ENCODE assay signal across 19 mouse cellular contexts in genomic region chr16:37573061-37573460, GRCm38 (mm10). TPM values are rescaled to one million over a fixed set of nuclear protein-coding genes. Genes with fewer than 3 reads are reported as not detected.
DNase-seq lines count a peak whose midpoint lies in the region; TF ChIP-seq lines count a peak whose summit lies in the region.
"Had no signal": no experiment of that assay in that cellular context is flagged by ENCODE, and none has a peak within 500 bp of the region (broad histone marks: within the 10 kb centered on the region; RNA-seq: fewer than 3 reads in every experiment).

No protein-coding gene starts in this region.

- peaks cover 6% of the 10 kb centered on the region for H3K9me3 ChIP-seq in CH12.LX (replicated peaks; ENCODE audit: low read length)

- dilution Hi-C loops in CH12.LX (cut with MboI; ENCODE audit: extremely low pct_ligation_motif_present, extremely low pct_unique_long_range_greater_than_20kb, low sequenced_read_pairs) = no loop called here

- H3K79me2 ChIP-seq in CH12.LX (replicated peaks; ENCODE audit: control insufficient read depth, extremely low read depth, insufficient read depth, poor library complexity, severe bottlenecking) = no peaks in the 10 kb centered on the region

- no peak for DNase-seq in left cerebral cortex, adult 2 months (ENCODE audit: extremely low spot score in 1 of 2, low spot score in 2 of 2)
- no peak for DNase-seq in left cerebral cortex, postnatal 25 days (ENCODE audit: low spot score in 2 of 2)
- DNase-seq in CH12.LX (ENCODE audit: extremely low read depth) (peak; percentile 14), ES-CJ7 (ENCODE audit: low read depth, low spot score) (peak; percentile 34)
- DNase-seq in induced T-regulatory cell, adult 2 months (ENCODE audit: low read depth) = peak; percentile 5
- no peak for DNase-seq in urinary bladder, postnatal 14 days (ENCODE audit: low spot score)
- no peak for DNase-seq in spleen, postnatal 10 days (ENCODE audit: low spot score in 2 of 2)
- DNase-seq: cerebellum, adult 9-11 months; gastrocnemius, postnatal 36 days; kidney, adult 8-10 months; lung, adult 2 months; retina, postnatal 1 day had no signal

- peaks cover 0 to 3% of the 10 kb centered on the region in 2 experiments; a peak in 1 of 4 replicates for H3K4me1 ChIP-seq in CH12.LX (ENCODE audit: control insufficient read depth in 1 of 2, insufficient read depth in 2 of 2)
- H3K4me1 ChIP-seq: heart, embryonic 13.5 days had no signal

- TF ChIP-seq POLR2A in CH12.LX (IDR thresholded peaks at IDR 0.05; ENCODE audit: low read depth, low read length) = no peak

- no peak overlapping the region for H3K27ac ChIP-seq in left cerebral cortex, adult 2 months
- no peak overlapping the region for H3K27ac ChIP-seq in CH12.LX (ENCODE audit: insufficient read depth, low read depth)
- H3K27ac ChIP-seq: embryonic facial prominence, embryonic 10.5 days; heart, embryonic 13.5 days had no signal

- no peak for TF ChIP-seq EP300 in CH12.LX (IDR thresholded peaks at IDR 0.05; ENCODE audit: low read length)

- no peaks in the 10 kb centered on the region for H3K27me3 ChIP-seq in CH12.LX (replicated peaks)
- H3K27me3 ChIP-seq: heart, embryonic 13.5 days had no signal

- no peak overlapping the region for H3K9ac ChIP-seq in CH12.LX (ENCODE audit: insufficient read depth, low read depth)
- H3K9ac ChIP-seq: heart, embryonic 13.5 days had no signal

- in situ Hi-C loops in CH12.LX (cut with MboI; ENCODE audit: low pct_ligation_motif_present, low pct_unique_long_range_greater_than_20kb, low sequenced_read_pairs) = no loop called here

- TF ChIP-seq RAD21 in CH12.LX (IDR thresholded peaks at IDR 0.05; ENCODE audit: low read depth, low read length) = peak; percentile 3

- TF ChIP-seq CTCF in left cerebral cortex, adult 2 months (IDR thresholded peaks at IDR 0.05) = peak; percentile 19
- TF ChIP-seq CTCF in CH12.LX (conservative IDR thresholded peaks at IDR 0.05 in 1 of 2, IDR thresholded peaks at IDR 0.05 in 1 of 2; ENCODE audit: low read depth in 2 of 2, low read length in 2 of 2) = peak; percentile 9 to 38; a peak in 2 of 4 replicates

- H3K4me3 ChIP-seq in left cerebral cortex, adult 2 months = no peak overlapping the region
- H3K4me3 ChIP-seq in CH12.LX (replicated peaks in 1 of 3; ENCODE audit: low read depth in 2 of 3, low read length in 2 of 3, poor library complexity in 1 of 3) = no peak overlapping the region
- H3K4me3 ChIP-seq: embryonic facial prominence, embryonic 10.5 days; heart, embryonic 13.5 days had no signal

- H3K36me3 ChIP-seq in CH12.LX (replicated peaks in 1 of 2; ENCODE audit: control insufficient read depth in 1 of 2, insufficient read depth in 1 of 2, low read length in 1 of 2) = peaks cover 22 to 49% of the 10 kb centered on the region in 2 experiments

- intact Hi-C loops in left cerebral cortex, adult 2 months (cut with DNase I) = no loop called here
- intact Hi-C loops in left cerebral cortex, postnatal 25 days (cut with DNase I) = no loop called here

- H3K4me2 ChIP-seq in CH12.LX (ENCODE audit: insufficient read depth, low read depth, poor library complexity, severe bottlenecking) = no peak overlapping the region
- H3K4me2 ChIP-seq: heart, embryonic 13.5 days had no signal

TF ChIP-seq in CH12.LX, 34 proteins besides CTCF, POLR2A, EP300 and RAD21:
- TF ChIP-seq TCF12 (IDR thresholded peaks at IDR 0.05; ENCODE audit: low read depth, low read length) (no peak), SMC3 (IDR thresholded peaks at IDR 0.05; ENCODE audit: low read depth, low read length) (peak; percentile 11; the same call in 1 of the 2 replicates)
TF ChIP-seq in CH12.LX: peak in this region for 1.

RNA-seq across cellular contexts. Expression of gene Hgd, which starts 6.9 kb away (rescaled TPM):
- total RNA-seq in left cerebral cortex, adult 2 months (2021) = under 1 TPM in 1 of 2 experiments, not detected in 1; 0.54 TPM
- total RNA-seq in left cerebral cortex, postnatal 25 days (2021) = not detected
- total RNA-seq in CH12.LX (2012; rRNA removed) = not detected in 2 replicates
- not detected in 2 replicates for total RNA-seq in CH12.LX (2014; rRNA removed)
- not detected in 2 replicates for polyA plus RNA-seq in CH12.LX (2012; ENCODE audit: insufficient read length, low read depth)
- total RNA-seq: gastrocnemius, postnatal 36 days; layer of hippocampus, adult 18-20 months; left cerebral cortex, postnatal 36 days; megakaryocyte progenitor cell, adult 5-6 weeks had no signal
- polyA plus RNA-seq: hindbrain, embryonic 11.5 days; neural tube, embryonic 14.5 days had no signal

RNA-seq across cellular contexts. Expression of gene Rabl3, which starts 33.4 kb away (rescaled TPM):
- 10 to 100 TPM in 1 of 2 experiments, 1 to 10 TPM in 1; 7.3 to 10.5 TPM for total RNA-seq in left cerebral cortex, adult 2 months (2021)
- total RNA-seq in left cerebral cortex, postnatal 25 days (2021) = 1 to 10 TPM; 8.1 to 9.6 TPM
- total RNA-seq in CH12.LX (2012; rRNA removed) (12.3 and 14.4 TPM in 2 replicates), CH12.LX (2014; rRNA removed) (19.0 and 19.8 TPM in 2 replicates)
- 34.9 and 36.8 TPM in 2 replicates for polyA plus RNA-seq in CH12.LX (2012; ENCODE audit: insufficient read length, low read depth)

RNA-seq across cellular contexts. Expression of gene Gtf2e1, which starts 33.5 kb away (rescaled TPM):
- 10 to 100 TPM; 13.7 to 15.4 TPM for total RNA-seq in left cerebral cortex, adult 2 months (2021)
- 10 to 100 TPM; 16.0 to 16.2 TPM for total RNA-seq in left cerebral cortex, postnatal 25 days (2021)
- 29.5 and 39.5 TPM in 2 replicates for total RNA-seq in CH12.LX (2012; rRNA removed)
- total RNA-seq in CH12.LX (2014; rRNA removed) = 72.7 and 77.9 TPM in 2 replicates
- polyA plus RNA-seq in CH12.LX (2012; ENCODE audit: insufficient read length, low read depth) = 52.2 and 56.0 TPM in 2 replicates

Comparison
In these comparisons a context has a peak if more than half of its experiments do, and no peak if none do; other contexts are left out.
1. DNase-seq: peak in CH12.LX (single experiment), ES-CJ7 (single experiment) and induced T-regulatory cell, adult 2 months (single experiment); none in left cerebral cortex, adult 2 months (0 of 2), left cerebral cortex, postnatal 25 days (0 of 2), urinary bladder, postnatal 14 days (single experiment) and spleen, postnatal 10 days (0 of 2).